Mouse (Mus musculus): ENCODE measurements around the gene Myo5a. TPM values are rescaled to one million over a fixed set of nuclear protein-coding genes. Genes with fewer than 3 reads are reported as not detected.
"Not testable (repeated sequence)": the region's sequence is repeated elsewhere in the genome, so short reads cannot be mapped to it uniquely, and the experiment has no call there.

Myo5a gene
- total RNA-seq, 2 experiments from 2014 or later = 49.7 to 51.3 TPM

- no peak for DNase-seq
These were observed 177.5 kb downstream of the Myo5a start for GRCm38 (mm10) chr9:75248359-75248758.

GRCm38 (mm10) chr9:75248874-75249273 lies 178.1 kb downstream of the Myo5a start:
- no peak for DNase-seq

- not testable (repeated sequence) for DNase-seq
These were observed 182.3 kb downstream of the Myo5a start for GRCm38 (mm10) chr9:75253158-75253557.

GRCm38 (mm10) chr9:75253766-75254165 lies 183.0 kb downstream of the Myo5a start:
- no peak for DNase-seq

- DNase-seq = peak in 1 of 2 experiments; percentile 23
These were observed 183.6 kb downstream of the Myo5a start for GRCm38 (mm10) chr9:75254196-75254955.

- DNase-seq = no peak
These were observed 185.2 kb downstream of the Myo5a start for GRCm38 (mm10) chr9:75255820-75256545.

GRCm38 (mm10) chr9:75258792-75259191 lies 188.0 kb downstream of the Myo5a start:
- no peak for DNase-seq

GRCm38 (mm10) chr9:75259656-75260055 lies 188.8 kb downstream of the Myo5a start:
- no peak for DNase-seq

- no peak for DNase-seq
These were observed 190.6 kb downstream of the Myo5a start for GRCm38 (mm10) chr9:75261332-75261872.

- no peak for DNase-seq
These were observed 191.5 kb downstream of the Myo5a start for GRCm38 (mm10) chr9:75262235-75262826.

GRCm38 (mm10) chr9:75264008-75264718 lies 193.3 kb downstream of the Myo5a start:
- DNase-seq = no peak

- DNase-seq = no peak
These were observed 196.3 kb downstream of the Myo5a start for GRCm38 (mm10) chr9:75267147-75267546.

- DNase-seq = no peak
These were observed 199.6 kb downstream of the Myo5a start for GRCm38 (mm10) chr9:75270382-75270781.

- DNase-seq = no peak
These were observed 200.7 kb downstream of the Myo5a start for GRCm38 (mm10) chr9:75271539-75271938.

Other genes starting within 250 kb of the Myo5a start
- gene Onecut1, start 209.1 kb upstream of the Myo5a start, total RNA-seq (2021) = under 1 TPM in 1 of 2 experiments, not detected in 1; 0.26 TPM
- 10 to 100 TPM; 75.3 to 86.8 TPM for gene Fam214a, start 118.1 kb upstream of the Myo5a start, total RNA-seq (2021)
- gene Arpp19, start 33.4 kb upstream of the Myo5a start, total RNA-seq (2021) = 100 to 1,000 TPM; 298 to 309 TPM
- gene Myo5c, start 161.0 kb downstream of the Myo5a start, total RNA-seq (2021) = 1 to 10 TPM; 2.1 to 2.5 TPM
- 10 to 100 TPM; 48.8 to 52.4 TPM for gene Gnb5, start 235.3 kb downstream of the Myo5a start, total RNA-seq (2021)

Measured in adrenal gland, postnatal 36 days (tissue).